Mouse (Mus musculus): ENCODE results near the gene Sytl3. TPM values are rescaled to one million over a fixed set of nuclear protein-coding genes. Genes with fewer than 3 reads are reported as not detected.

The Sytl3 gene
- polyA plus RNA-seq, 1 experiment from 2014 or later = 0.74 TPM

DNA sequence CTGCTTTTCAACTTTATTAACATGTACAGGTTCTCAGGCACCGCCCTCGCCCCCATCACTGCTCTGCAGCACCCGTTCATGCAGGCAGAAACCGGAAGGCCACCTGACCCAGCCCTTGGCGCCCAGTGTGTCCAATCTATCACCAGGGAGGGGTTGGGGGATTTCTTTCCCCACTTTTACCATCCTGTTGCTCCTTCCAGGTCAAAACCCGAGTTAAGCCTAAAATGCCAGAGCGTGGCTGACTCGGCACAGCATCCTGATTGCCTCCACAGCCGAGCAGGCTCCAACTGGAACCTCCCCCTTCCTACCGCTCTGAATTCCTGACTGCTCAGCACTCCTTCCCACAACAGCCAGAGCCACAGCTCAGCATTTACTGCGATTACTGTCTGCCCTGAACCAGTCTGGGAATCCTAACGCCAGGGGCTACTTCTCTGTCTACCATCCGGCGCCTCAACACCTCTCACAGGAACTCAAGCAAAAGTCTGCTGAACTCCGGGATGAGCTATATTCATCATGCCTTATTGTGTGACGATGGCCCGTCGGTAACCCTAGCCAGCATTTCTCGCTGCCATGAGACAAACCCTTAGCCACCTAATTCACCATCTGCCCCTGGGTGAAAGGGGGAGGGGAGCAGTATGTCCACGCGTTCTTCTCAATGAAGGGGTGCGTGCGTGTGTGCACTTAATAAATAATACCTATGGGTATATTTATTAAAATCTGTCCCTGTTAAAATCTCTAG, 120.0 kb downstream of the Sytl3 start:
- H3K9me3 ChIP-seq (ENCODE audit: control insufficient read depth, low read length) = no peaks in the 10 kb centered on the region
- H3K36me3 ChIP-seq (ENCODE audit: control insufficient read depth, insufficient read depth, low read length) = no peaks in the 10 kb centered on the region
- no peaks in the 10 kb centered on the region for H3K27me3 ChIP-seq (ENCODE audit: control insufficient read depth, insufficient read depth, low read length)
- H3K4me3 ChIP-seq (ENCODE audit: low read length) = peak overlapping the region; percentile 44
- peak overlapping the region; percentile 52 for H3K9ac ChIP-seq (ENCODE audit: low read depth, low read length)
- 3% methylated on average over 23 of the region's 23 CpGs for WGBS
- H3K4me1 ChIP-seq (ENCODE audit: control insufficient read depth, insufficient read depth, low read length) = peaks cover 32% of the 10 kb centered on the region
- ATAC-seq (ENCODE audit: low FRiP score, low TSS enrichment) = peak; percentile 48
- peak overlapping the region; percentile 81 for H3K27ac ChIP-seq (ENCODE audit: low read depth, low read length)
- peak overlapping the region; percentile 88 for H3K4me2 ChIP-seq (replicated peaks; ENCODE audit: low read depth, low read length)

DNA sequence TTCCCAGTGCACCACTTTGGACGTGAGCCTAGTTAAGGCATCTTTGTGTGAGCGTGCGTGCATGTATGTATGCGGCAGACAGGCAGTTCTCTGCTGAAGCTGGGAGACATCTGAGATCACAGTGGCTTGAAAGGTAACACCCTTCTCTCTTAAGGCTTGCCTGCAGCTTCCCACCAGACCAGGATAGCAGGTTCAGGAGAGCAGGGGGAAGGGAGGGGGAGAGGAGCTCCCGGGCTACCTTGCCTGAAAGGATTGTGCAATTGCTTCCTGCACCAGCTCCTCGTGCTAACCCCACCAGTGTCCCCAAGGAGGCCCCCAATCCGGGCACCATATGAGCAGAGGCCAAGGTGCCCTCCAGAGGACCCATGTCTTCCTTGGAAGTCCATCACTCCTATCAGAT, 120.7 kb downstream of the Sytl3 start:
- Histone ChIP-seq H3K4me2 (replicated peaks; ENCODE audit: low read depth, low read length) (peak overlapping the region; percentile 88), H3K27ac (ENCODE audit: low read depth, low read length) (peak overlapping the region; percentile 81; the same call in 1 of the 2 replicates), H3K9me3 (ENCODE audit: control insufficient read depth, low read length) (no peaks in the 10 kb centered on the region), H3K9ac (ENCODE audit: low read depth, low read length) (peak overlapping the region; percentile 52; the same call in 1 of the 2 replicates), H3K4me3 (ENCODE audit: low read length) (peak overlapping the region; percentile 44), H3K27me3 (ENCODE audit: control insufficient read depth, insufficient read depth, low read length) (no peaks in the 10 kb centered on the region), H3K36me3 (ENCODE audit: control insufficient read depth, insufficient read depth, low read length) (no peaks in the 10 kb centered on the region), H3K4me1 (ENCODE audit: control insufficient read depth, insufficient read depth, low read length) (peaks cover 28% of the 10 kb centered on the region)
- no peak for ATAC-seq (ENCODE audit: low FRiP score, low TSS enrichment)
- 8% methylated on average over 7 of the region's 7 CpGs for WGBS

DNA sequence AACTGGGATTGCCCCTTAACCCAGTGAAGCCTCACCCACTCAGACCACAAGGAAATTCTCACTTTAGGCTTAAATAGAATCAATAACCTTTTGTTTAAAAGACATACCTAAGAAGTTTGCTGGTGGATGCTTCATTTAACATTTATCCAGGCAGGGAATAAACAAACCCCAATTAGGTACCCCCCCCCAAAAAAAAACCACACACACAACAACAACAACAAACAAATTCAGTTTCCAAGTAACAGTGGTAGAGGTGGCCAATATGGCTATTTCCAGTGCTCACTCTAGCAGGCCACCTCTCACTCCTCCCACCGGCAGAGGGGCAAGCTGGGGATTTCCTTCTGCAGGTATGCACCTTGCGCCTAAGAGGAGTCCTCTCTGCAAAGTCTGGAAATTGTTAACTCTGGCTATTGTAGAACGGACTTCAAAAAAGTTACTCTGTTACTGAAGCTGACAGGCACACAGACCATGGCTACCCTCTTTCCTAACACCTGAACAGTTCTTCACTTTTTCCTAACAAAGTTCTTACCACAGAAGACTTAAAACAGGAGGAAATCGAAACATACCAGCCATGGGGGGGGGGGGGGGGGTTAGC, 121.7 kb downstream of the Sytl3 start:
- Histone ChIP-seq H3K27me3 (ENCODE audit: control insufficient read depth, insufficient read depth, low read length) (no peaks in the 10 kb centered on the region), H3K4me3 (ENCODE audit: low read length) (peak overlapping the region; percentile 83), H3K4me1 (ENCODE audit: control insufficient read depth, insufficient read depth, low read length) (peaks cover 28% of the 10 kb centered on the region), H3K9me3 (ENCODE audit: control insufficient read depth, low read length) (no peaks in the 10 kb centered on the region), H3K36me3 (ENCODE audit: control insufficient read depth, insufficient read depth, low read length) (no peaks in the 10 kb centered on the region), H3K27ac (ENCODE audit: low read depth, low read length) (no peak overlapping the region; the same call in 1 of the 2 replicates), H3K4me2 (replicated peaks; ENCODE audit: low read depth, low read length) (peak overlapping the region; percentile 88), H3K9ac (ENCODE audit: low read depth, low read length) (0 out of 2 replicates have a peak overlapping the region, but pooled peaks have one; percentile 18)
- no peak for ATAC-seq (ENCODE audit: low FRiP score, low TSS enrichment)
- 50% methylated on average over 4 of the region's 4 CpGs for WGBS

DNA sequence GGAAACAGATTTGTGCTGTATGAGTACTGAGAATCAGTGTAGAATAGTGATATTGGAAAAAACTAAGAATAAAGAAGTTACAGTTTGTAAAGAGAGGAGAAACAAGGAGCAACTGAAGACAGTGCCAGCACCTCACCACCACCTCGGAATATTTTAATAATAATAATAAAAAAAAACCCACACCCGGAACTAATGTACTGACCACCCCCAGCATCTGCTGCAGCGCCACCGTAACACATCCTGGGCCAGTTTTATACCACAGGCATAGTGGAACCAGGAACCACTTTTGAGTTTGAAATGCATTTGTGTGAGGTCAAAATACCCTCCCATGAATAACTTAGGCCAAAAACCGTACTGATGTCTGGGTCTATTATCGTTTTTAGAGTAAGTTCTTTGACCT, 122.4 kb downstream of the Sytl3 start:
- H3K9ac ChIP-seq (ENCODE audit: low read depth, low read length) = peak overlapping the region; percentile 89; the same call in 1 of the 2 replicates
- 46% methylated on average over 6 of the region's 6 CpGs for WGBS
- no peaks in the 10 kb centered on the region for H3K9me3 ChIP-seq (ENCODE audit: control insufficient read depth, low read length)
- peak overlapping the region; percentile 88 for H3K4me2 ChIP-seq (replicated peaks; ENCODE audit: low read depth, low read length)
- no peaks in the 10 kb centered on the region for H3K27me3 ChIP-seq (ENCODE audit: control insufficient read depth, insufficient read depth, low read length)
- H3K4me3 ChIP-seq (ENCODE audit: low read length) = peak overlapping the region; percentile 83
- ATAC-seq (ENCODE audit: low FRiP score, low TSS enrichment) = no peak
- peaks cover 28% of the 10 kb centered on the region for H3K4me1 ChIP-seq (ENCODE audit: control insufficient read depth, insufficient read depth, low read length)
- H3K27ac ChIP-seq (ENCODE audit: low read depth, low read length) = no peak overlapping the region
- no peaks in the 10 kb centered on the region for H3K36me3 ChIP-seq (ENCODE audit: control insufficient read depth, insufficient read depth, low read length)

DNA sequence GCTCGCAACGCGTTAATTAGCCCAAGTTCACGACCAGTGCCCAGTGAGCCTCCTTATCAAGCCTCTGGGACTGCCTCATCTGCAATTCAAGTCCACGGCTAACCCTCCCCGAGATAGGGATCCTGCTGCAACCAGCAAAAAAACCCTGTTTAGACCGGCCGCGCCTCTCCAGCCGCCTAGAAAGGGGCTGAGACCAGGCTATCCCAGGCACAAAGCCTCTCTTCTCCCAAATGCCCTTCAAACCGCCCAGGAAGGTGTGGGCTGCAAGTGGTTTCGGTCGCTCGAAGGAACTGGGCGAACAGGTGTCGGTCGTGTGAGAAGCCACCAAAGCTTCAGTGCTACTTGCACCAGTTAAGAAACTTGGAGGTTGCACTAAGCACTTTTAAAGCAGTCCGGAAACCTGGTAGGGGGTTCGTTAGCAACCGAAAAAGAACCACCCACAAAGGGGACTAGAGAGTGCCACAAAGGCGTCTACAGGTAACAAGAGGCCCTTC, 123.2 kb downstream of the Sytl3 start:
- H3K36me3 ChIP-seq (ENCODE audit: control insufficient read depth, insufficient read depth, low read length) = no peaks in the 10 kb centered on the region
- WGBS = 1% methylated on average over 21 of the region's 21 CpGs
- H3K4me2 ChIP-seq (replicated peaks; ENCODE audit: low read depth, low read length) = peak overlapping the region; percentile 88
- no peaks in the 10 kb centered on the region for H3K9me3 ChIP-seq (ENCODE audit: control insufficient read depth, low read length)
- peak overlapping the region; percentile 90 for H3K27ac ChIP-seq (ENCODE audit: low read depth, low read length)
- H3K27me3 ChIP-seq (ENCODE audit: control insufficient read depth, insufficient read depth, low read length) = no peaks in the 10 kb centered on the region
- H3K4me1 ChIP-seq (ENCODE audit: control insufficient read depth, insufficient read depth, low read length) = peaks cover 23% of the 10 kb centered on the region
- H3K4me3 ChIP-seq (ENCODE audit: low read length) = peak overlapping the region; percentile 83
- 0 out of 2 replicates have a peak, but pooled peaks have one; percentile 3 for ATAC-seq (ENCODE audit: low FRiP score, low TSS enrichment)
- H3K9ac ChIP-seq (ENCODE audit: low read depth, low read length) = peak overlapping the region; percentile 89

DNA sequence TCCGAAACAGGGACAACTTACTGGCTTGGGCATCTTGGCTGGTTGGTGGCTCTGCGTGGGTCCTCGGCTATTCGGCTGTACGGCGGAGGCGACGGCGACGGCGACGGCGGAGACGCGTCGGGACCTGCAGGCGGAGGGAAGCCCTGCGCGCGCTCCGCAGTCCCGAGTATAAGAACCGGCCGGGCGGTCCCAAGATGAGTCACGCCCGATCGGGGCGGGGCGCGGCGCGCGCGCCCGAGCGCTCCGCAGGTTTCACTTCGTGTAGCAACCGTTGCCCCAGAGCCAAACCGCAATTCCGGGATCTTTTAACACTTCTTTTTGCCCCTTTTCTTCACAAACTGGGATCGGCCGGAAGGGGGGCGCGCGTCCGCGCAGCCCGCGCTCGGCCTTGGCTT, 123.7 kb downstream of the Sytl3 start, which contains the start of gene Ezr:
Gene Ezr, minus strand, starts transcription at position 174 of the 395 bp plus-strand sequence.
- Histone ChIP-seq H3K27ac (ENCODE audit: low read depth, low read length) (peak within 1 kb of the TSS; percentile 90), H3K9me3 (ENCODE audit: control insufficient read depth, low read length) (no peaks in the 10 kb centered on the region), H3K9ac (ENCODE audit: low read depth, low read length) (peak within 1 kb of the TSS; percentile 89), H3K4me1 (ENCODE audit: control insufficient read depth, insufficient read depth, low read length) (peaks cover 20% of the 10 kb centered on the region), H3K36me3 (ENCODE audit: control insufficient read depth, insufficient read depth, low read length) (no peaks in the 10 kb centered on the region), H3K4me2 (replicated peaks; ENCODE audit: low read depth, low read length) (peak within 1 kb of the TSS; percentile 88), H3K27me3 (ENCODE audit: control insufficient read depth, insufficient read depth, low read length) (no peaks in the 10 kb centered on the region), H3K4me3 (ENCODE audit: low read length) (peak within 1 kb of the TSS; percentile 83)
- peak; percentile 85 for ATAC-seq (ENCODE audit: low FRiP score, low TSS enrichment)
- under 1% methylated on average over 52 of the region's 52 CpGs for WGBS

DNA sequence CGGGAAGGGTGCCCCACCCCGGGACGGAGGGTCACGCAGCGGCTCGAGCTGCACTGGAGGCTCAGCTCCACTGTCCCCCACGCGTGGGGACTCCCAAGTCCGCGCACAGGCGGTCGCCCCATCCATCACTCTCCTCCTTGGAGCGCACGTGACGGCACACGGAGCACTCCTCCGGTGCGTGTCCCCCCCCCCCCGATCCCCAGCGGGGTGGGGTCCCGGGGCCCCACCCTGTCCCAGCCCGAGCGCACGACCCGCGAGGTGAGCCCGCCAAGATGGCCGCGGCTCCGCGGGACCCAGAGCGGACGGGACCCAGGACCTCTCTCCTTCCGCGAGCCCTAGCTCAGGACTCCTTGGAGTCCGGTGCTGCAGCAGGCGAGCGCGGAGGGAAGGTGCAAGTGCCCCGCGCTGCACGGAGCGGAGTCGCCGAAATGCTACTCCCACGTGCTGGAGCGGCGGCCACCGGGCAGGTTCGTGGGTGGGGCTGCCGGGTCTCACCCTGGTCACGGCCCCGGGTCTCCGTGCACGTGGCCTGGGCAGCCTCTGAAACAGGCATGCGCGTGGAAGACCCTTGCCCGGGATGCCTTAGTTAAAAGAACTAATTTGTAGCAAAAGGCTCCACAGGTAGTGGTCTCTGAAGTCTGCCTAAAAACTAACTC, 124.2 kb downstream of the Sytl3 start:
- Histone ChIP-seq H3K9me3 (ENCODE audit: control insufficient read depth, low read length) (no peaks in the 10 kb centered on the region), H3K4me3 (ENCODE audit: low read length) (peak overlapping the region; percentile 83), H3K27ac (ENCODE audit: low read depth, low read length) (peak overlapping the region; percentile 90), H3K27me3 (ENCODE audit: control insufficient read depth, insufficient read depth, low read length) (no peaks in the 10 kb centered on the region), H3K4me2 (replicated peaks; ENCODE audit: low read depth, low read length) (peak overlapping the region; percentile 88), H3K4me1 (ENCODE audit: control insufficient read depth, insufficient read depth, low read length) (peaks cover 20% of the 10 kb centered on the region), H3K36me3 (ENCODE audit: control insufficient read depth, insufficient read depth, low read length) (no peaks in the 10 kb centered on the region), H3K9ac (ENCODE audit: low read depth, low read length) (peak overlapping the region; percentile 89)
- peak; percentile 60 for ATAC-seq (ENCODE audit: low FRiP score, low TSS enrichment)
- WGBS = under 1% methylated on average over 48 of the region's 58 CpGs

DNA sequence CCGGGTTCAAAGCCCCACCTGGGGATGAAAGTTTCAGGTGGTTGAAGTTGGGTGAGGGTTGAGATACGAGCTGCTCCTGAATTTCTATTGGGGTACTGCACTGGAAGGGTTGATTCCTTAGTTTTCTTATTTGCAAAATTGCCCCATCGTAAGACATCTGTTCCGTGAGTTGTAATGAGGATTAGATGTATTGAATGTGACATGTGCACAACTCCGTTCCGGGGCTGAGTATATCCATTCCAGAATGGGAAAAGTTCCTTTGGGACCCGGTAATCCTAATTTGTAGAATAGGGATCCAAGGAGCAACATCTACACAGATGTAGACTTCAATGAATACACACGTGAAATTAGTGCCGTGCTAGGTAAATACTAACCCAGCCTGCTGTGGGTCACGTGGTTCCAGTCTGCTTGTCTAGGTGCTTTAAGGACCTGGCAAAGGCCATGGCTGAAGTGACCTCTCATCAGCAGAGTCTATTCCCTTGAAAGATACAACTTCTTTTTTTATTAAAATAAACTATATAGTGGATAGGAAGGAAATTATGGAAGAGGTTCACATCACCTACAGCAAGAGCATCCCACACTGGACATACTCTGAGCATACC, 125.0 kb downstream of the Sytl3 start:
- WGBS = 53% methylated on average over 10 of the region's 10 CpGs
- Histone ChIP-seq H3K9me3 (ENCODE audit: control insufficient read depth, low read length) (no peaks in the 10 kb centered on the region), H3K4me2 (replicated peaks; ENCODE audit: low read depth, low read length) (peak overlapping the region; percentile 88), H3K4me1 (ENCODE audit: control insufficient read depth, insufficient read depth, low read length) (peaks cover 17% of the 10 kb centered on the region), H3K27me3 (ENCODE audit: control insufficient read depth, insufficient read depth, low read length) (no peaks in the 10 kb centered on the region), H3K4me3 (ENCODE audit: low read length) (peak overlapping the region; percentile 83; the same call in 1 of the 2 replicates), H3K27ac (ENCODE audit: low read depth, low read length) (no peak overlapping the region; the same call in 1 of the 2 replicates), H3K9ac (ENCODE audit: low read depth, low read length) (peak overlapping the region; percentile 89; the same call in 1 of the 2 replicates), H3K36me3 (ENCODE audit: control insufficient read depth, insufficient read depth, low read length) (no peaks in the 10 kb centered on the region)
- ATAC-seq (ENCODE audit: low FRiP score, low TSS enrichment) = no peak

All from kidney, embryonic 14.5 days (tissue).